Mouse (Mus musculus): ENCODE data around the gene Baiap2l2. TPM values are rescaled to one million over a fixed set of nuclear protein-coding genes. Genes with fewer than 3 reads are reported as not detected.

The Baiap2l2 gene
- polyA plus RNA-seq, 1 experiment = 2.9 TPM

- no peak for DNase-seq (ENCODE audit: low read depth)
- TF ChIP-seq CTCF (IDR thresholded peaks at IDR 0.05; ENCODE audit: borderline replicate concordance, extremely low read depth, insufficient read depth, insufficient read length) (no peak), POLR2A (IDR thresholded peaks at IDR 0.05; ENCODE audit: borderline replicate concordance, extremely low read depth, insufficient read depth, insufficient read length, poor library complexity, severe bottlenecking) (no peak)
Measured at GRCm38 (mm10) chr15:79254661-79255060, 30.7 kb downstream of the Baiap2l2 start, which contains the start of gene Slc16a8. Slc16a8 (minus strand) TSS chr15:79254761.

- TF ChIP-seq CTCF (IDR thresholded peaks at IDR 0.05; ENCODE audit: borderline replicate concordance, extremely low read depth, insufficient read depth, insufficient read length) (no peak), POLR2A (IDR thresholded peaks at IDR 0.05; ENCODE audit: borderline replicate concordance, extremely low read depth, insufficient read depth, insufficient read length, poor library complexity, severe bottlenecking) (no peak)
- DNase-seq (ENCODE audit: low read depth) = no peak
Measured at GRCm38 (mm10) chr15:79252580-79252979, 32.8 kb downstream of the Baiap2l2 start.

DNA sequence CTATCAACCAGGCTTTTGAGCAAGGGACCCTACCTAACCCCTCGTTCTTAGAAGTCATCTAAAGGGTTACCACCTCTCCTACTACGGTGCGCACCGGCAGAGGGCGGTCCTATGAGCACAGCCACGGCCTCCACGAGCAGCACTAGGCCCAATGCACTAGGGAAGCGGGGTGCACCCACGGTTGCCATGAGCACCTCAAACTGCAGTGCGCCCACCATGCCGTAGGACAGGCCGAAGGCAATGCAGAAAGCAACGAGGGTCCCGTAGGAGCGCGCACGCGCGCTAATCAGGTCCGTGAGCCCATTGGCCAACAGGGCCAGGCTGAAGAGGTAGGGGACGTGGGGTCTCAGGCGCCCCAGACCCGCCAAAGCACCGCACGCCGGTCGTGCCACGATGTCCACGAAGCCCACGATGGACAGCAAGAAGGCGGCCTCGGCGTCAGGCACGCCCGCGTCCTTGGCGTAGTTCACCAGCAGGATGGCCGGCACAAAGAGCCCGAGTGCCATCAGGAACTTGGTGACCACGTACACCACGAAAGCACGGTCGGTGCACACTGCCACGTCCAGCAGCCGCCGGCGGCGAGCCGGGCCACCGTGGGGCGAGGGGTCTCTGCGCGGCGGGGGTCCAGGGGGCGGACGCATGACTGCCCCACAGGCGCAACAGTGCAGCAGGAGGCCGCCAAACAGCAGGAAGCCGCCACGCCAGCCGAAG, 33.4 kb downstream of the Baiap2l2 start:
- no peak for TF ChIP-seq POLR2A (IDR thresholded peaks at IDR 0.05; ENCODE audit: borderline replicate concordance, extremely low read depth, insufficient read depth, insufficient read length, poor library complexity, severe bottlenecking)
- TF ChIP-seq CTCF (IDR thresholded peaks at IDR 0.05; ENCODE audit: borderline replicate concordance, extremely low read depth, insufficient read depth, insufficient read length) = peak; percentile 27; the same call in 1 of the 2 replicates
- DNase-seq (ENCODE audit: low read depth) = peak; percentile 43

DNA sequence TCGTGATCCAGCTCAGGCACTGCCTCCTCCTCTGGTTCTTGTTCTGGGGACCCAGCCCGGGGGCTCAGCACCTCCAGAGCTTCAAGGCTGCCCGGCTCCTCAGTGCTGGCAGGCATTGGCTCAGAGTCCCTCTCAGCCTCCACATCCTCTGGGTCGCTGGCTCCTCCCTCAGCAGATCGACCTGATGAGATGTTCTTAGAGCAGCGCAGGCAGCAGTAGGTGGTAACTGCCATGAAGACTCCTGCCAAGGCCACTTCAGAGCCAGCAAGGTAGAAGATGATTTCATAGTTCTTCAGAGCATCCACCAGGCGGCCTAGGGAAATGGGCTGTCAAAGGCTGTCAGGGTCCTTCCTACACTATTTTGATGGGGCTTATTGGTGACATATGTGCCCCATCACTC, 34.2 kb downstream of the Baiap2l2 start:
- DNase-seq (ENCODE audit: low read depth) = no peak

GRCm38 (mm10) chr15:79250236-79250635, 35.1 kb downstream of the Baiap2l2 start:
- TF ChIP-seq CTCF (IDR thresholded peaks at IDR 0.05; ENCODE audit: borderline replicate concordance, extremely low read depth, insufficient read depth, insufficient read length) = no peak
- no peak for TF ChIP-seq POLR2A (IDR thresholded peaks at IDR 0.05; ENCODE audit: borderline replicate concordance, extremely low read depth, insufficient read depth, insufficient read length, poor library complexity, severe bottlenecking)
- DNase-seq (ENCODE audit: low read depth) = no peak

More for the DNA sequence above, 34.2 kb downstream of the Baiap2l2 start:
- no peak for TF ChIP-seq POLR2A (IDR thresholded peaks at IDR 0.05; ENCODE audit: borderline replicate concordance, extremely low read depth, insufficient read depth, insufficient read length, poor library complexity, severe bottlenecking)
- no peak for TF ChIP-seq CTCF (IDR thresholded peaks at IDR 0.05; ENCODE audit: borderline replicate concordance, extremely low read depth, insufficient read depth, insufficient read length)

DNA sequence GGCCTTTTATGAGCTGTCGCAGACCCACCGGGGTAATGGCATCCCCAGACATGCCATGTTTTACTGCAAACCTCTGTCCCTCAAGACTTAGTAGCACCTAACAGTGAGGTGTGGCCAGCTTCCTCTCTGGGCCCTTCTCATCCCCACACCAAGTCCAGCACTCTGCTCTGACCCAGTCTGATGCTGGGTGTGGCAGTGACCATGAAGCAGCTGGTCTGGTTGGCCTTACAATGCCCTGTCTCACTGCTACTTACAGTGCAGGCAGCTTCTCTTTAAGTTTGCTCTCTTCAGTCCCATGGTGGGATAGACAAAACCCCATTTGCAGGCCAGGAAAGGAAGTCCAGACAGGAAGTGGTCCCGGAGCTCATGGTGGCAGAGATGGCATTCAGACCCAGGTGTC, 40.0 kb downstream of the Baiap2l2 start:
- TF ChIP-seq POLR2A (IDR thresholded peaks at IDR 0.05; ENCODE audit: borderline replicate concordance, extremely low read depth, insufficient read depth, insufficient read length, poor library complexity, severe bottlenecking) (no peak), CTCF (IDR thresholded peaks at IDR 0.05; ENCODE audit: borderline replicate concordance, extremely low read depth, insufficient read depth, insufficient read length) (no peak)
- DNase-seq (ENCODE audit: low read depth) = no peak

- DNase-seq (ENCODE audit: low read depth) = no peak
- no peak for TF ChIP-seq POLR2A (IDR thresholded peaks at IDR 0.05; ENCODE audit: borderline replicate concordance, extremely low read depth, insufficient read depth, insufficient read length, poor library complexity, severe bottlenecking)
- TF ChIP-seq CTCF (IDR thresholded peaks at IDR 0.05; ENCODE audit: borderline replicate concordance, extremely low read depth, insufficient read depth, insufficient read length) = no peak
Measured at GRCm38 (mm10) chr15:79244071-79244893, 41.1 kb downstream of the Baiap2l2 start.

GRCm38 (mm10) chr15:79243234-79244042, 41.9 kb downstream of the Baiap2l2 start:
- TF ChIP-seq CTCF (IDR thresholded peaks at IDR 0.05; ENCODE audit: borderline replicate concordance, extremely low read depth, insufficient read depth, insufficient read length) (peak; percentile 100), POLR2A (IDR thresholded peaks at IDR 0.05; ENCODE audit: borderline replicate concordance, extremely low read depth, insufficient read depth, insufficient read length, poor library complexity, severe bottlenecking) (no peak)

DNA sequence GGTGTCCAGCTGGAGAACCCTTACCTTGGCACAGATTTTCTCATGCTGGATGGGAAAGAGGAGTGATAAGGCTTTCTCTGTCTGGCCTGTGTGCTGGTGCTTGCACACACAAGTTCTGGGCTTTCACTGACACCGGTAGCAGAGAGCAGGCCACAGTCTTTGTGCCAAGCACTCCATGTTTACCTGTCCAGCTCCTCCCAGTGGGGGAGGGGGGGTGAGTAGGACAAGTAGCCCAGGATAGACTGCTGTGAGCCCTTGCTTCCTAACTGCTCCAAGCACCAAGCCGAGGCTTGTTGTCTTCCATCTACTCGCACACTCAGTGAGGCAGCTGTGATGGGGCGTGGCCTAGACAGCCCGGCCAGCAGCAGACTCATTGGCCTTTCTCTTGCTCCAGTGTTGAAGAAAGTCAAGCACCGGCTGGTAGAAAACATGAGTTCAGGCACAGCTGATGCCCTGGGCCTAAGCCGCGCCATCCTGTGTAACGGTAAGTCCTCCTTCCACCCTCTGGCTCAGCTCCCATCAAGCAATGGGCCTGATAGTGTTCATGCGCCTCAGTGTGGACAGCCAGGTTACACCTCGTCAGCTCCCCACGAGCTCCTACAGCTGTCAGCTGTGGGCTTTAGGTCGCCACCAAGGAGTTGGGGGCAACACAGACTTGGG, 42.6 kb downstream of the Baiap2l2 start:
- no peak for TF ChIP-seq POLR2A (IDR thresholded peaks at IDR 0.05; ENCODE audit: borderline replicate concordance, extremely low read depth, insufficient read depth, insufficient read length, poor library complexity, severe bottlenecking)
- no peak for TF ChIP-seq CTCF (IDR thresholded peaks at IDR 0.05; ENCODE audit: borderline replicate concordance, extremely low read depth, insufficient read depth, insufficient read length)

More at GRCm38 (mm10) chr15:79243234-79244042, 41.9 kb downstream of the Baiap2l2 start:
- peak; percentile 97 for DNase-seq (ENCODE audit: low read depth)

DNA sequence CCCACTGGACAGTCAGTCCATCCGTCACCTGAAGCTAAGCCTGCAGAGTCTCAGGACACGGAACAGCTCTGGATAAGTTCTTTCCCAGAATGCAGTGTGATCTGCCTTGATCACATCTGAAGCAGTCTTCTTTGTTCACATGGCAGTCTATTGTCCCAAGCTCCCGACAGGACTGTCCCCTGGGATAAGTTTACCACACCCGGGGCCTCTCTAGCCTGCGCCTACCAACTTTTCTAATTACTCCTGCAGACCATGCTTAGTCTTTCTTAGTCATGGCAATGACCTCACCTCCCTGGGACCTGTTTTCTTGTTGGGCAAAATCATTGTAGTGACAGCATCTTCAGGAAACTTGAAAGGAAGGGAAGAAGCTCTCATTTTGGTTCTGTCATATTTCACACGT, 47.3 kb downstream of the Baiap2l2 start:
- DNase-seq (ENCODE audit: low read depth) = no peak
- TF ChIP-seq CTCF (IDR thresholded peaks at IDR 0.05; ENCODE audit: borderline replicate concordance, extremely low read depth, insufficient read depth, insufficient read length) (no peak), POLR2A (IDR thresholded peaks at IDR 0.05; ENCODE audit: borderline replicate concordance, extremely low read depth, insufficient read depth, insufficient read length, poor library complexity, severe bottlenecking) (no peak)

More for the DNA sequence above, 42.6 kb downstream of the Baiap2l2 start:
- no peak for DNase-seq (ENCODE audit: low read depth)
